Mouse (Mus musculus) cerebellum, adult 8-10 months (tissue): ENCODE data around the gene Krtap9-3.
"Not testable (repeated sequence)": the region's sequence is repeated elsewhere in the genome, so short reads cannot be mapped to it uniquely, and the experiment has no call there.

Source experiments
- DNase-seq: peaks from one replicate; pipeline ENCODE4 v3.0.0; 2022

Krtap9-3 gene

DNA sequence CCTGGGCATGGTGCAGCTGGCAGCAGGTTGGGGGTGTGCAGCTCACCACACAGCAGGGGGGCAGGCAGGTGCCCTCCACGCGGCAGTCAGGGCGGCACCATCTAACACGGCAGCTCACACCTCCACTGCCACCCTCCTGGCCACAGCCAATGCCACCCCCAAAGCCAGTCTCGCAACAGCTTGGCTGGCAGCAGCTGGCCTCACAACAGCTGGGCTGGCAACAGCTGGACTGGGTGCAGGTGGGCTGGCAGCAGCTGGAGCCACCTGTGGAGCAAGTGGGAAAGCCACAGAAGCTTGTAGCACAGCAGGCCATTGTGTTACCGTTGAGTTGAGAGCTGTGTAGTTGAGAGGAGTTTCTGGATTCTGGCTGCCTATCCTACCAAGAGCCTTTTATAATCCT, at the start of gene Krtap9-3:
Gene Krtap9-3 (minus strand): TSS at position 364 of the 400 bp plus-strand sequence.
- not testable (repeated sequence) for DNase-seq

DNA sequence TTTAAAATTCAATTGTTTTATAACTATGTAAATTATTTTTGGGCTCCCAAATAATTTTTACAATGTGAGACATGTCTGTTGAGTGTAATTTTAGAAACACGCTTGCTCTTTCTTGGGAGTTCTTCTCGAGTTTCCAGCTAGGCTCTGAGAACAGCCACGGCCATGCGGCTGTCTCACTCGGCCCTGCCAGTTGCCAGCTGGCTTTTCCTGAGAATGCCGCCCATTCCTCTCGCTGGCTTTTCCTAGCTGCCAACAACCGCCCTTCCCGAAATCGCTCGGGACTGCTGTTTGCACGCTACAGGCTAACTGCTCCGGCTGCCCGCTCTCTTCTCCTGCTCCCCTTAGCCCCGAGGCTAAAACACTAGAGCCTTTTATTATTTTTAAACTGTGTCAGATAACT, 48.5 kb upstream of the Krtap9-3 start:
- DNase-seq, result no peak

DNA sequence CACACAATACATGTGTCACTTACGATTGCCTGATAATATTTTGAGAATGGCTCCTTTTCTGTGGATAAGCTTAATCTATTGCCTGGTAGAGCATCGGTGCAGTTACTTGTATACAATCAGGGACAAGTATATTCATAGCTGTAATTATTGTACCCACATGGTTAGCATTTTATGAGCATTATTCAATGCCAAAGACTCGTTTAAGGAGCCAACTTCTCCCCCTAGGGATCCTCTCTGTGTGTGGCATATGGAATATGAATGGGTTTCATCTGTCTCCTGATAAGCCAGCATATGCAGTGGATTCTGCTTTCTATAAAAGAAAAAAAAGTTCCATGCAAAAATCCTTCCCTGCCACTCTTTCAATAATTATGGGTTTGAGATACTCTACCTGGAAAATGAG, 46.4 kb upstream of the Krtap9-3 start:
- no peak for DNase-seq

DNA sequence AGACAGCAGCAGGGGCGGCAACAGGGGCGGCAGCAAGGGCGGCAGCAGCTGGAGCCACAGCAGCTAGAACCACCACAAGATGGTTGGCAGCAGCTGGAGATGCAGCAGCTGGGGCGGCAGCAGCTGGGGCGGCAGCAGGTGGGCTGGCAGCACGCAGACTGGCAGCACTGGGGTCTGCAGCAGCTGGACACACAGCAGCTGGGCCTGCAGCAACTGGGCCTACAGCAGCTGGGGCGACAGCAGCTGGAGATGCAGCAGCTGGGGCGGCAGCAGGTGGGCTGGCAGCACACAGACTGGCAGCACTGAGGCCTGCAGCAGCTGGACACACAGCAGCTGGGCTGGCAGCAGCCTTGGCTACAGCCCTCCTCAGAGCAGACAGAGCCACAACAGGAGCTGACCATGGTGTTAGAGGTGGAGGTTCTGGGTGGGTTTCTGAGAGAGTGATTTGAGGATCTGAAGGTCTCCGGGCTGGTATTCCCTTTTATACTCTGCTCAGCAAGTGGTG, 45.8 kb upstream of the Krtap9-3 start, which contains the start of gene Krtap4-7:
Gene Krtap4-7 (minus strand): TSS at position 455 of the 505 bp plus-strand sequence.
- not testable (repeated sequence) for DNase-seq

DNA sequence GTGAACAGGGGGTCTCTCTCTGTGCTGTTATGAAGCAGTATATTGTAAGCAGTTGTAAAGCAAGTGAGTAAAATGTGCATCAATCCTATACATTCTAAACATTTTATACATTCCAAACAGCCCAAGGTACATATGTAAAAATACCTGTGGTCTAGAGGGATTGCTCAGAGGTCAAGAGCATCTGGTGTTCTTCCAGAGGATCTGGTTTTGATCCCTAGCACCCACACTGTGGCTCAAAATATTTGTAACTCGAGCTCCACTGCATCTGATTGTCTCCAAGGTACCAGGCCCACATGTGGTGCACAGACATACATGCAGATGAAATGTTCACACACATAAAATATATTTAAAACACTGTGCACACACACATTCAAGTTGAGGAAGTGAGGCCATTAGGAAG, 43.0 kb upstream of the Krtap9-3 start:
- DNase-seq, result no peak

DNA sequence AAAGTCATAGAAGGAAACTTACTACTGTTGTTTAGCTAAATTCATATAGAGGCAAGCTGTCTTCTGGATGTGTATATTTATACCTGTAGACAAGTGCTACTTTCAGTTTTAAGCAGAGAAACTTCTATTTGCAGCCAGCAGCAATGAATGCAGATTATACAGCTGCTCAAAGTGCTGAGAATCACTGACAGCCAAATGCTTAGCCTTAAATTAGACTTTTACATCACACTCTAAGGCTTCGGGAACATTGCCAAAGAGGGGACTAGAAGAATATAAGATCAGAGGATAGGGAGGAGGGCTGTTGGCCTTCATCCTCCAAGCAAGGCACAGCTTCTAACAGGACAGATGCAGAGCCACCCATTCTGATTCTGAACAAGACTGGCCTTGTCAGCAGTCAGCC, 39.2 kb upstream of the Krtap9-3 start:
- no peak for DNase-seq

DNA sequence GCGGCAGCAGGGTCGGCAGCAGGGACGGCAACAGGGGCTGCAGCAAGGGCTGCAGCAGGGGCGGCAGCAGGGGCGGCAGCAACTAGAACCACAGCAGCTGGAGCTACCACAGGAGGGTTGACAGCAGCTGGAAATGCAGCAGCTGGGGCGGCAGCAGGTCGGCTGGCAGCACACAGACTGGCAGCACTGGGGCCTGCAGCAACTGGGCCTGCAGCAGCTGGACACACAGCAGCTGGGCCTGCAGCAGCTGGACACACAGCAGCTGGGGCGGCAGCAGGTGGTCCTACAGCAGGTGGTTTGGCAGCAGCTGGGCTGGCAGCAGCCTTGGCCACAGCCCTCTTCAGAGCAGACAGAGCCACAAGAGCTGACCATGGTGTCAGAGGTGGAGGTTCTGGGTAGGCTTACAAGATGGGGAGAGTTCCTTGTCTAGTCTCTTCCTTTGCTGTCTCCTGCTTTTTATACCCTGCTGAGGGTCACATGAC, 36.8 kb upstream of the Krtap9-3 start, which contains the start of gene Krtap4-2:
Gene Krtap4-2 (minus strand): TSS at position 432 of the 482 bp plus-strand sequence.
- no peak for DNase-seq

DNA sequence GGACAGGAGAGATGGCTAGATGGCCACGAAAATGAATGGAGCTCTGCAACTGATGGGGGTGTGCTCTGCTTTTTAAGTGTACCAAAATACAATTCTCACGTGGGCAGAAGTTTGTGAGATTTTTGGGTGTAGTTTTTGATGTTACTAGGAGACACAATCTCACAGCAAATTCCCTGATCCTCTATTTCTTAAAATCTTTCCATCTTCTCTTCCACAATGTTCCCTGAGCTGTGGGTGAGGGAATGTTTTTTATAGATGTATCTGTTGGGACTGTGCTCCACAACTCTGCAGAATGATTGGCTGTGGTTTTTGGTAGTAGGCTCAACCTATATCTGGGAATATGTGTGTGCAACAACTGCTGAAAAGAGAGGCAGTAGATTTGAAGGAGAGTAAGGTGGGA, 35.4 kb upstream of the Krtap9-3 start:
- DNase-seq, result no peak

DNA sequence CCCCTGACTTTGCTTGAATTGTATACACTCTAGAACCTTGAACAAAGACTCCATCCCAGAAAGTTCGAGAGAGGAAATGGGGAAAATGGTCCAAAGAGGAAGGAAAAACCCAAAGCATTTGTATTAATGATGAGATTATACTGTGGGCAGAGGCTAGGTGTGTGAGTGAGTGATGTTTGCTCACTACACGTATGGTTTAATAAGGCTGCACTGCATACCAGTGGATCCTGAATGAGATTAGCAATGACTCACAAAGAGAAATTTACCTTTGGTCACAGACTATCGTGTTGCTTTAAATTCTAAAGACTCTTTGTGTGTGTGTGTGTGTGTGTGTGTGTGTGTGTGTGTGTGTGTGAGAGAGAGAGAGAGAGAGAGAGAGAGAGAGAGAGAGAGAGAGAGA, 33.0 kb upstream of the Krtap9-3 start:
- no peak for DNase-seq

DNA sequence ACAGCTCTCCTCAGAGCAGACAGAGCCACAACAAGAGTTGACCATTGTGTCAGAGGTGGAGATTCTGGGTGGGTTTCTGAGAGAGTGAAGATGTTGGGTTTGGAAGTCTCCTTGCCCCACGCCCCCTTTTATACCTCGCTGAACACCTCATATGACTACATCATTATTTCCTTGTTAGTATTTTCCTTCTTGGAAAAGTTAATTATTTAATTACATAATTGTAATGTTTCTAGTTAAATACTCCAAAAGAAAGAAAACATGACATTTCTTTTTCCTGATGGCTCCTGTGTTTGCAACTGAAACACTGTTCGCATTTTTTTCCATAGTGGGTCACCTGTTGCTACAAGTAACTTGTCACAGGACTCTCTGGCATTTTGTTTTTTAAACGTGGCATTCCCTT, 30.2 kb upstream of the Krtap9-3 start, which contains the start of gene Krtap4-1:
Gene Krtap4-1 (minus strand): TSS at position 101 of the 400 bp plus-strand sequence.
- no peak for DNase-seq

DNA sequence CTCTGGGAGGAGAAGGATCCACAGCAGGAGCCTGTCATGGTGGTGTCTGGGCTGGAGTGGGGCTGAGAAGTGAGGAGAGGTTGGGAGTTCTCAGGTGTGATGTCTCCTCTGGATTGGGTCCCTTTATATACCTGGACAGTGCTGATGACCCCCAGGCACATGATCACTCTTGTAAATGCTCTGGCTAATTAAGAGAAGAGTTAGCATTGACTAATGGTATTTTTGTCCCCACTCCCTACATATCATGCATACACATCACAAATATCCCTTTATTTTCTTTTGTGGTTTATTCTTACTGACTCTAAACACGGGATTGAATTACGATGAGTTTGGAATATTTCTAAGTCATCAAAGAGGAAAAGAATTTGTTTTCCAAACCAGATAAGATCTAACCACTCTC, 22.4 kb upstream of the Krtap9-3 start, which contains the start of gene Gm11562:
Gene Gm11562 (minus strand): TSS at position 101 of the 400 bp plus-strand sequence.
- DNase-seq, result no peak

DNA sequence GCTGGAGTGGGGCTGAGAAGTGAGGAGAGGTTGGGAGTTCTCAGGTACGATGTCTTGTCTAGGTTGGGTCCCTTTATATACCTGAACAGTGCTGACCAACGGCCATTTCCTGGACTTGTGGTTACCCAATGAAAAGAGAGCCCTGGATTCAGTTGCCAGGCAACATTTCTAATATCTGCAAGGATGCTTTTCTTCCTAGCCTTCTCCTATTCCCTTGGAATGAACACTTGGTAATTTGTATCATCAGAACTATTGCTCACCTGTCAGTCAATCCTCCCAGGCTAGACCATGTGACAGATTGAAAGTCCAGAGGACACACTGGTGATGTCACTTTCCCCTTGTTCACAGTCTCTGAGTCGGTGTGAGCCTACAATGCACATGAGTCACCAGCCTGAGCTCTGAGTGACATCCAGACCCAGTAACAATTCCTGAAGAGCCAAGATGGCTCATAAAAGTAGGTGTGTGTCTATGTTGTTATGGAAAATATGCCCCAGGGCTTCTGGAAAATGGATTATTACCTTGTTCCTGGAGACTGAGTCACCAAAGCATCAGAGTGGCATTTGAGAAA, 17.0 kb upstream of the Krtap9-3 start, which contains the start of gene Krtap2-4:
Gene Krtap2-4 (minus strand): TSS at position 51 of the 568 bp plus-strand sequence.
- no peak for DNase-seq

DNA sequence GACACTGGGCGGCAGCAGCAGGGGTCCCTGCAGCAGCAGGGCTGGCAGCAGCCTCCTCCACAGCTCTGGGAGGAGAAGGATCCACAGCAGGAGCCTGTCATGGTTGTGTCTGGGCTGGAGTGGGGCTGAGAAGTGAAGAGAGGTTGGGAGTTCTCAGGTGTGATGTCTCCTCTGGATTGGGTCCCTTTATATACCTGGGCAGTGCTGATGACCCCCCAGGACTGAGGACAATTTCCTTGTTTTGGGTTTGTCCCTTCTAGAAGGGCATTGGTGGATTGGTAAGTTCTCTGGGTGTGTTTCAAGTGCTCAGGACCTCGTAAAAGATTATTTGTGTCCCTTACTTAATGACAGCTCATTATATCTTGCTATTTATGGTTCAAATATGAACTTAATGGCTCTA, 12.2 kb upstream of the Krtap9-3 start, which contains the start of gene Gm11937:
Gene Gm11937 (minus strand): TSS at position 101 of the 400 bp plus-strand sequence.
- not testable (repeated sequence) for DNase-seq

DNA sequence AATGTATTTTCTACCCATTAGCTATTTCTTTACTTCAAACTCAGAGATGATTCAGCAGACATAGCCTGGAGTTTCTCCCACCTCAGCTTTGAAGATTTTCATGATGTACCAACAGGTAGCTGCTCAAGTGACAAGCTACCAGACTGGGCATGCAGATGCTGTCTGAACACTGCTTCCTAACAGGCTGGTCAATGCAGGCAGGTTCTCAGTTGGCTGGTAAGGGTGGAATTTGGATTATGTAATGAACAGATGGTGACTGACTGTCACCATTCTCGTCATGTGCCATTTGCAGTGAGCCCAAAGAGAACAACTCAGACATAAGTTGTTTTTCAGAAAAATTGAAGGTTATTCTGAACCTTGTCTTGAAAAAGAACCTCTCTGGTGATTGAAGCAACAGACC, 11.2 kb upstream of the Krtap9-3 start:
- peak; percentile 13 for DNase-seq

DNA sequence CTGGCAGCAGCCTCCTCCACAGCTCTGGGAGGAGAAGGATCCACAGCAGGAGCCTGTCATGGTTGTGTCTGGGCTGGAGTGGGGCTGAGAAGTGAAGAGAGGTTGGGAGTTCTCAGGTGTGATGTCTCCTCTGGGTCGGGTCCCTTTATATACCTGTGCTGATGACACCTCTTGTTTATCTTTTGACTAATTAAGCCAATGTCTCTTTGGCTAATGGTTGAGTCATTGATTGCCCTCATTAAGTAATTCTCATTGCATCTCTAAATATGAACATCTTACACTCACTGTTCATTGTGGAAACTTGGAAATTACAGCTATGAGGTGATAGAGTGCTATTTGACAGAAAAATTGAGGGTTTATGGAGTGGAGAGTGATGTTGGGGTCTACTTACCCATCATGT, 5.3 kb upstream of the Krtap9-3 start, which contains the start of gene Gm11938:
Gene Gm11938 (minus strand): TSS at position 101 of the 400 bp plus-strand sequence.
- DNase-seq, result not testable (repeated sequence)

DNA sequence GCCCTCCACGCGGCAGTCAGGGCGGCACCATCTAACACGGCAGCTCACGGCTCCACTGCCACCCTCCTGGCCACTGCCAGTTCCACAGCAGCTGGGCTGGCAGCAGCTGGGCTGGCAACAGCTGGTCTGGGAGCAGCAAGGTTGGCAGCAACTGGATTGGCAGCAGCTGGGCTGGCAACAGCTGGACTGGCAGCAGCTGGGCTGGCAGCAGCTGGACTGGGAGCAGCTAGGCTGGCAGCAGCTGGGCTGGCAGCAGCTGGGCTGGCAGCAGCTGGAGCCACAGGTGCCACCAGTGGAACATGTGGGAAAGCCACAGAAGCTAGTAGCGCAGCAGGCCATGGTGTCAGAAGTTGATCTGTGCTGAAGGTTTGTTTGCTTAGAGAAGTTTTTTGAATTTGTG, 6.9 kb downstream of the Krtap9-3 start, which contains the start of gene Krtap1-3:
Gene Krtap1-3 (minus strand): TSS at position 359 of the 400 bp plus-strand sequence.
- DNase-seq, result no peak

DNA sequence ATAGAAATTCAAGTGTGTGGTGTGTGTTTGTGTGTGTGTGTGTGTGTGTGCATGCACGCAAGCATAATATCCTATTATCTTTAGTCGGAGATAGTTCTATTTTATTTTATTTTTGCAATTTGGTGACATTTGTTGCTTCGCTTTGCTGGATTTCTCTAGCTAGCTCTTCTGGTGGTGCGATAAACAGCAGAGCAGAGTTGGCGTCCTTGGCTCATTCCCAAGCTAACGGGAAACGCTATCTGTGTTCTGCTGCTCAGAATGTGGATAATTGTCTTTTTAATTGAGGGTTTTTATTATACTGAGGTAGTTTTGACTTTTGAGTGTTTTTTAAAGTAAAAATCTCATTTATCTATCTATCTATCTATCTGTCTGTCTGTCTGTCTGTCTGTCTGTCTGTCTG, 12.8 kb downstream of the Krtap9-3 start:
- DNase-seq, result no peak

DNA sequence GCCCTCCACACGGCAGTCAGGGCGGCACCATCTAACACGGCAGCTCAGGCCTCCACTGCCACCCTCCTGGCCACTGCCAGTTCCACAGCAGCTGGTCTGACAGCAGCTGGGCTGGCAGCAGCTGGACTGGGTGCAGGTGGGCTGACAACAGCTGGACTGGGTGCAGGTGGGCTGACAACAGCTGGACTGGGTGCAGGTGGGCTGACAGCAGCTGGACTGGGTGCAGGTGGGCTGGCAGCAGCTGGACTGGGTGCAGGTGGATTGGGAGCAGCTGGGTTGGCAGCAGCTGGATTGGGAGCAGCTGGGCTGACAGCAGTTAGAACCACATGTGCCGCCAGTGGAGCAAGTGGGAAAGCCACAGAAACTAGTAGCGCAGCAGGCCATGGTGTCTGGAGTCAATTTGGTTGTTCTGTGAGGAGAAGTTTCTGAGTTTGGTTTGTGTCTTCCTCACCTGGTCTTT, 14.6 kb downstream of the Krtap9-3 start, which contains the start of gene Krtap1-4:
Gene Krtap1-4 (minus strand): TSS at position 410 of the 460 bp plus-strand sequence.
- no peak for DNase-seq

DNA sequence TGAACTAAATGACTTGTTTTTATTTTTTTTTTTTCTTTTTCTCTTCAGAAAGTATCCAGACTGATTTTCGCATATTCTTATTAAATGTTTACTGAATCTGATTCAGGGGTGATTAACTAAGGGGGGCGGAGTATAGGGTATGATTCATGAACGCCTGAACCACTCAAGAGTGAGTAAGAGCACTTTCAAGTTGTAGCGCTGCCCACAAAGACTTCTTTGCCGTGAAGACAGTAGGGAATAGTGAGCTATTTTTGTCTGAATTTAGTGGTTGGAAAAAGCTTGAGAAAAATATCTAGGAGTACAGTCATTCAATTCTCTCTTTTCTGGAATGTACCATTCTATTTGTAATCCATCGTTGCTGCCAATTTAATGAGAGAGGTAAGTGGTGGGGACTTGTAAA, 16.3 kb downstream of the Krtap9-3 start:
- no peak for DNase-seq

DNA sequence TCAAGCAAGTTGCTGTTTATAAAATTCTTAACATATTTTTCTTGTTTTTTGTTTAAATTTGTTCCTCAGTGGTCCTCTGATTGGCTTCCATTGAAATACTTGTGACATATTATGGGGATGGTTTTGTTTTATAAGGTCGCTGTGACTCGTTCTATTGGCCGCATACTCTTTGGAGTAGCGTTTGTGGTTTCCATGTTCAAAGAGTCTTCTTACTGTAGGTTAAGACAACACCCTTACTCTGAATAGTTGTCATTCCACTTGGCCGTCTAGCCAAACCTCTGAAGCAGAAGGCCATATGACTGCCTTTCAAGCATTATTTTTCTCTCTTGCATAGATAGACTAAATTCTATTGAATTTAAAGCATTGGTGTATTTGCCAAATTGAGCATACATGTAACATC, 16.9 kb downstream of the Krtap9-3 start:
- DNase-seq, result no peak

DNA sequence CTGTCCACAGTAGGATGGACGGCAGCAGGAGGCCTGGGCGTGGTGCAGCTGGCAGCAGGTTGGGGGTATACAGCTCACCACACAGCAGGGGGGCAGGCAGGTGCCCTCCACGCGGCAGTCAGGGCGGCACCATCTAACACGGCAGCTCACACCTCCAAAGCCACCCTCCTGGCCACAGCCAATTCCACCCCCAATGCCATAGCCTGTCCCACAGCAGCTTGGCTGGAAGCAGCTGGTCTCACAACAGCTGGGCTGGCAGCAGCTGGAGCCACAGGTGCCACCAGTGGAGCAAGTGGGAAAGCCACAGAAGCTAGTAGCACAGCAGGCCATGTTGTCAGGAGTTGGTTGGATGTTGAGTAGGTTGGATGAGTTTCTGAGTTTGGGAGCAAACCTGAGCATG, 17.3 kb downstream of the Krtap9-3 start, which contains the start of gene Krtap1-5:
Gene Krtap1-5 (minus strand): TSS at position 381 of the 400 bp plus-strand sequence.
- DNase-seq, result no peak

DNA sequence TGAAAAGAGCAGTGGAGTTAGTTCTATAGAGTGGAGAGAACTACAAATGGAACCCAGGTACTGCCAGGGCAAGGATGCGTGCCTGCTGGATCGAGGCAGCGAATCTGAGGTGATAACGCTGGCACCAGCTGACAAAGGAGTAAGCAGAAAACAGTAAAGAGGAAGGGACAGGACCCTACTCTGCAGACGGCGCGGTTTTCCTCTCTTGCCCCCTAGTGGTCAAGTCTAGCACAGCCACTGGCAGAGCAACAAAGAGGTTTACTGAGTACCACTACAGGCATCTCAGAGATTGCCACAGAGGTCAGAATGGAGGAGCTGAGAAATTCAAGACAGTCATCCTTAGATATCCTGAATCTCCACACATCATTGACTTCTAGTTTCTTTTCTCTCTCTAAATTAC, 23.8 kb downstream of the Krtap9-3 start:
- DNase-seq, result peak; percentile 35

DNA sequence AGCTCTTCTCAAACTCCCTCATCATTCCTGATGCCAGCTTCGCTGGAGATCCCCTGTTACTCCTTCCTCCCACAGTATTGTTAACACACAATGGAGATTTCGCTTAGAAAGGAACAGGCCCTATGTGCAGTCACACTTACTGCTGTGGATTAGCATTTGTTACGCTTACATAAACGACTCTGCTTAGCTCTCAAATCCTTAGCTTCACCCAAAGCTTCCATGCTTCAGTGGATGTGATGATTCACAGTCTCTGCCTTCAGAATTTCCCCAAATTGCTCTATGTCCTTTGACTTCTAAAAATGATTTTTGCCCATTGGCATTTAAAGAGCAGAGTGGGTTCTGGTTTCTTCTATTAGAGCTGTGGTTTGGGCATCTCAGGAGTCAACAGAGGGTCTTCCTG, 24.7 kb downstream of the Krtap9-3 start:
- DNase-seq, result no peak

DNA sequence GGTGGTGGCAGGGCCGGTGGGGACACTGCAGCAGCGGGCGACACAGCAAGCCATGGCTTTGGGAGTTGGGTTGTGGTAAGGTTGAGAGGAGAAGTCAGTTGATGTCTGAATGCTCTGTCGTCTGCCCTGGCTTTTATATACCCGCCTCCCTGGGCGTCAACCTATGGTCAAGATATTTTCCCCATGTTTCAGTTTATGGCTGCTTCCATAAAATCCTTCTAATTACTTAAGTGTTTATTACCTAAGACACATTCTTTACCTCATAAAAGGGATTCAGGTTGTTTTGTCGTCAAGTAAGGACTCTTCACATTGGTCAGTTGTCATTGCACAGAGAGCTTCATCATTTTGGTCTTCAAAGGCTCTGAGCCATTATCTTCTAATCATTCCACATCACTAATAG, 31.4 kb downstream of the Krtap9-3 start, which contains the start of gene Krtap3-1:
Gene Krtap3-1 (minus strand): TSS at position 101 of the 400 bp plus-strand sequence.
- no peak for DNase-seq
